Mouse (Mus musculus) kidney, embryonic 14.5 days (tissue): ENCODE data around the gene Adgrf5. TPM values are rescaled to one million over a fixed set of nuclear protein-coding genes. Genes with fewer than 3 reads are reported as not detected.

Experiments used
- ATAC-seq: fragments of 200-750 bp; cut with Nextera tagmentation; 2 replicates; pipeline ENCODE4 v1.8.0; 2017; ENCODE audit warnings: moderate number of reproducible peaks, mild to moderate bottlenecking, moderate TSS enrichment, moderate library complexity; ENCODE audit not compliant: low FRiP score, low TSS enrichment
- H3K27ac ChIP-seq: fragments of 300-500 bp; sonication (generic); 2 replicates; pipeline ENCODE4 v1.5.1; 2014; ENCODE audit warnings: low read depth, mild to moderate bottlenecking, low read length, moderate library complexity, mixed read lengths
- H3K27me3 ChIP-seq: fragments of 300-500 bp; sonication (generic); 2 replicates; pipeline ENCODE4 v1.6.1; 2014; ENCODE audit warnings: mild to moderate bottlenecking, low read length; ENCODE audit not compliant: control insufficient read depth, insufficient read depth
- H3K36me3 ChIP-seq: fragments of 300-500 bp; sonication (generic); 2 replicates; pipeline ENCODE4 v1.6.1; 2014; ENCODE audit warnings: low read length, mixed read lengths; ENCODE audit not compliant: control insufficient read depth, insufficient read depth
- H3K4me1 ChIP-seq: fragments of 300-500 bp; sonication (generic); 2 replicates; pipeline ENCODE4 v1.6.1; 2014; ENCODE audit warnings: low read length, mixed read lengths; ENCODE audit not compliant: control insufficient read depth, insufficient read depth
- H3K4me2 ChIP-seq: fragments of 300-500 bp; sonication (generic); replicated peaks from 2 replicates; pipeline ENCODE4 v1.6.1; 2014; ENCODE audit warnings: low read depth, mild to moderate bottlenecking, low read length
- H3K4me3 ChIP-seq: fragments of 300-500 bp; sonication (generic); 2 replicates; pipeline ENCODE4 v1.5.1; 2014; ENCODE audit warnings: mild to moderate bottlenecking, low read length
- H3K9ac ChIP-seq: fragments of 300-500 bp; sonication (generic); 2 replicates; pipeline ENCODE4 v1.6.1; 2014; ENCODE audit warnings: low read depth, mild to moderate bottlenecking, low read length, moderate library complexity
- H3K9me3 ChIP-seq: fragments of 300-500 bp; sonication (generic); 2 replicates; pipeline ENCODE4 v1.6.1; 2016; ENCODE audit warnings: low read length; ENCODE audit not compliant: control insufficient read depth
- WGBS: fragments of 180-500 bp; shearing (Covaris S2); extraction: QIAGEN DNeasy Blood & Tissue Kit; methylation state at CpG from one replicate; pipeline ENCODE4 v1.1.7; 2014; 5-methylcytosine and 5-hydroxymethylcytosine counted together
- polyA plus RNA-seq: library from polyadenylated mRNA; unstranded; fragments of >200 nt; fragmentation: Nextera tagmentation; extraction: Ambion mirVana; gene quantifications from 2 replicates; pipeline ENCODE4 v1.2.1, GENCODE M21; 2014

Adgrf5 gene
- polyA plus RNA-seq, 1 experiment from 2014 or later, result 16.2 TPM

DNA sequence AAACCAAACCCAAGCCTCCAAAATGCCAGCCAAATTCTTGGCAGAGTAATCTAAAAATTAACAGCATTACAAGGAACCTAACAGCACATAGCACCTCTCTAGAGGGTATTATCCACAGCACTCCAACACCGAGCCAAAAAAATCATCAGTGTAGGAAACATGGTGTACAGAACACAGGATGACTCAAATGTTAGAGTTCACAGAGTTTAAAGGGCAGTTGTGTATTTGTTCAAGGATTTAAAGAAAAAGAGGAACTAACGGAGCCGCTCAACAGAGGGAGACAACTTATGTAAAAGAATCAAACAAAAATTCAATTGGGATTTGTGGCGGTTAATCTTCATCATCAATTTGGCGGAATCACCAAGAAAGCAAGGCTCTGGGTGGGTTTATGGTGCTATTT, 135.3 kb downstream of the Adgrf5 start:
- no peak overlapping the region for H3K27ac ChIP-seq
- 90% methylated on average over 5 of the region's 5 CpGs for WGBS
- no peaks in the 10 kb centered on the region for H3K4me1 ChIP-seq
- no peak for ATAC-seq
- H3K4me3 ChIP-seq, result no peak overlapping the region
- H3K36me3 ChIP-seq, result no peaks in the 10 kb centered on the region
- H3K9ac ChIP-seq, result no peak overlapping the region
- no peaks in the 10 kb centered on the region for H3K27me3 ChIP-seq
- no peak overlapping the region for H3K4me2 ChIP-seq
- no peaks in the 10 kb centered on the region for H3K9me3 ChIP-seq

GRCm38 (mm10) chr17:43497521-43497920, 137.3 kb downstream of the Adgrf5 start:
- no peak overlapping the region for H3K27ac ChIP-seq
- ATAC-seq, result no peak

DNA sequence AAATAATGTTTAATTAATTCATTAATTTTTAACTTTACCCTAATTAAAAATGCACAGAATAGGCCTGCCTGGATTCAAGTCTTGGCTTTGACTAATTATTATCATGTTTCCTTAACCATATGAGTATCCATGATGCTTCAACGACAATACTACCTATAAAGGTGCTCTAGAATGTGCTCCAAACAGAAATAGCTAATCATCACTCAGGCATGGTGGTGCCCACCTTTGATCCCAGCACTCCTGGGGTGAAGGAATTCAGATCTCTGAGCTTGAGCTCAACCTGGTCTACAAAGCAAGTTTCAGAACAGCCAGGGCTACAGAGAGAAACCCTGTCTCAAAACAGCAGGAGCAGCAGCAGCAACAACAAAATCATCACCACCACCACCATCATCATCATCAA, 140.3 kb downstream of the Adgrf5 start:
- Histone ChIP-seq H3K27me3 (no peaks in the 10 kb centered on the region), H3K9me3 (no peaks in the 10 kb centered on the region), H3K36me3 (no peaks in the 10 kb centered on the region), H3K4me1 (0 out of 2 replicates have a peak, but pooled peaks cover 5% of the 10 kb centered on the region), H3K9ac (no peak overlapping the region), H3K4me3 (no peak overlapping the region), H3K27ac (no peak overlapping the region), H3K4me2 (no peak overlapping the region)
- WGBS, result 73% methylated on average over 1 of the region's 1 CpGs
- no peak; the same call in 1 of the 2 replicates for ATAC-seq

More at GRCm38 (mm10) chr17:43497521-43497920, 137.3 kb downstream of the Adgrf5 start:
- Histone ChIP-seq H3K4me1 (no peaks in the 10 kb centered on the region), H3K36me3 (no peaks in the 10 kb centered on the region), H3K9ac (no peak overlapping the region), H3K9me3 (no peaks in the 10 kb centered on the region), H3K4me2 (no peak overlapping the region), H3K27me3 (no peaks in the 10 kb centered on the region), H3K4me3 (no peak overlapping the region)
- 74% methylated on average over 4 of the region's 4 CpGs for WGBS

- no peak overlapping the region for H3K4me3 ChIP-seq
These were observed 141.0 kb downstream of the Adgrf5 start for GRCm38 (mm10) chr17:43501223-43501622.

GRCm38 (mm10) chr17:43501631-43502030, 141.4 kb downstream of the Adgrf5 start:
- no peaks in the 10 kb centered on the region for H3K27me3 ChIP-seq
- H3K36me3 ChIP-seq, result no peaks in the 10 kb centered on the region
- no peak overlapping the region for H3K4me2 ChIP-seq
- 87% methylated on average over 5 of the region's 5 CpGs for WGBS
- H3K9ac ChIP-seq, result no peak overlapping the region
- no peak for ATAC-seq
- no peaks in the 10 kb centered on the region for H3K9me3 ChIP-seq
- no peak overlapping the region for H3K27ac ChIP-seq
- 0 out of 2 replicates have a peak, but pooled peaks cover 5% of the 10 kb centered on the region for H3K4me1 ChIP-seq
- no peak overlapping the region for H3K4me3 ChIP-seq

More at GRCm38 (mm10) chr17:43501223-43501622, 141.0 kb downstream of the Adgrf5 start:
- Histone ChIP-seq H3K9ac (no peak overlapping the region), H3K4me1 (0 out of 2 replicates have a peak, but pooled peaks cover 5% of the 10 kb centered on the region), H3K27me3 (no peaks in the 10 kb centered on the region), H3K4me2 (no peak overlapping the region), H3K9me3 (no peaks in the 10 kb centered on the region), H3K36me3 (no peaks in the 10 kb centered on the region), H3K27ac (no peak overlapping the region)
- 84% methylated on average over 3 of the region's 3 CpGs for WGBS
- no peak for ATAC-seq

- Histone ChIP-seq H3K4me1 (0 out of 2 replicates have a peak, but pooled peaks cover 5% of the 10 kb centered on the region), H3K4me2 (no peak within 1 kb of the TSS), H3K9me3 (no peaks in the 10 kb centered on the region), H3K9ac (no peak within 1 kb of the TSS), H3K36me3 (no peaks in the 10 kb centered on the region), H3K27ac (no peak within 1 kb of the TSS), H3K4me3 (no peak within 1 kb of the TSS), H3K27me3 (no peaks in the 10 kb centered on the region)
- 88% methylated on average over 9 of the region's 9 CpGs for WGBS
- no peak for ATAC-seq
These were observed 142.3 kb downstream of the Adgrf5 start, which contains the start of gene Mep1a for GRCm38 (mm10) chr17:43502592-43502991. TSS of gene Mep1a (minus strand) at chr17:43502812.

DNA sequence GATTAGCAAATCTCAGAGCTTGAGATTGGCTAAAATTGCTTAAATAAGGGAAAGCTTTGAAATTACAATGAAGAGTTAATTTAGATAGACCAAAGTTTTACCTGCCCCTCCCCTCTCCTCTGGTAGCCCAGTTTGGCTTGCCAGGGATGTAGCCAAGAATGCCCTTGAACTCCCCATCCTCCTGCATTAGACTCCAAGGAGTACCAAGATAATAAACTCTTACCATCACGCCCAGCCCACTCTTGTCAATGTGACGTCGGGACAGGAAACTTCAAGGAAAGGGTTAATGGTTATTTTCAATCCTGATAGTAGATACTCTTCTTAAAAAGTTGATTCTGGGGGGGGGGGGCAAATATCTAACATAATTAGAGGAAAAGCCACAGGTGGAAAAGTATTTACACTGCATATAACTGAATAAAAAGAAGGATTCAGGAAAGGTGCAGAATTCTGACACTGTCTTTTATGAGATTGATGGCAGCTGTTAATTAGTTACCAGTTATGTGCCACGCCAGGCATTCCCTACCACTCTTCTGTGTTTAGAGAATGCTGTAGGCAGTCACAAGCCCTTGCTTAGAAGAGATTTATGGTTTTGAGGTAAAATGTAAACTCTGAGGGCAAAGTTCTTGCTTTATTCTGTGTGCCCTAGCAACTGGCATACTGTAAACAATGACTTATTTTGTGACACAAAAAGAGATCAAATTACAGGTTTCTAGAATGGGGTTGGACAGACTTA, 143.8 kb downstream of the Adgrf5 start:
- 0 out of 2 replicates have a peak, but pooled peaks cover 5% of the 10 kb centered on the region for H3K4me1 ChIP-seq
- WGBS, result 39% methylated on average over 4 of the region's 4 CpGs
- H3K9ac ChIP-seq, result no peak overlapping the region
- H3K27me3 ChIP-seq, result no peaks in the 10 kb centered on the region
- H3K27ac ChIP-seq, result no peak overlapping the region
- H3K4me2 ChIP-seq, result no peak overlapping the region
- ATAC-seq, result peak; percentile 84
- no peak overlapping the region for H3K4me3 ChIP-seq
- H3K36me3 ChIP-seq, result no peaks in the 10 kb centered on the region
- no peaks in the 10 kb centered on the region for H3K9me3 ChIP-seq

DNA sequence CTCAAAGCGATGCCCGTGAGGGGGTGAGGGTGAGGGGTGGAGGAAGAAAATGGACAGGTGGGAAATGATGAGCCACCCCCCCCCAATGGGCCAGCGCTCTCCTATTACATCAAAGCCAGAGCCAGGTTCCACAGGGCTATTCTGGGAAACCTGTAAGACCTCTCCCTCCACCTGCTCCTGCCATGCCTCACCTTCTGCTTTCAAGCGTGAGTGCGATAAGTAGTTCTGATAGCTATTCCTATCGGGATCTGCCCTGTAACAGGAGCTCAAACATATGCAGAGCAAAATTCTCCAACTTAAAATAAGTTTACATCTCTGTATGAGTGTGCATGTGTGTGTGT, 144.3 kb downstream of the Adgrf5 start:
- Histone ChIP-seq H3K27me3 (no peaks in the 10 kb centered on the region), H3K9me3 (no peaks in the 10 kb centered on the region), H3K4me1 (0 out of 2 replicates have a peak, but pooled peaks cover 5% of the 10 kb centered on the region), H3K9ac (no peak overlapping the region), H3K36me3 (no peaks in the 10 kb centered on the region), H3K4me2 (no peak overlapping the region), H3K4me3 (no peak overlapping the region), H3K27ac (no peak overlapping the region)
- WGBS, result 43% methylated on average over 6 of the region's 6 CpGs
- ATAC-seq, result no peak; the same call in 1 of the 2 replicates
